Mouse (Mus musculus) embryonic fibroblast, embryonic 13.5 days (primary cell): ENCODE measurements at regions not wholly inside any gene's neighbourhood (a gene's known extent, or its start where the extent isn't known, plus 50 kb on each side); places are given as distances from the start of the nearest gene placed in this dataset.

Experiments used
- CTCF ChIP-seq: IDR thresholded peaks from 2 replicates; pipeline ENCODE4 v1.5.1; 2011; ENCODE audit warnings: mild to moderate bottlenecking, control low read depth, low read length, moderate library complexity, borderline replicate concordance; ENCODE audit not compliant: insufficient read depth
- POLR2A ChIP-seq: IDR thresholded peaks from 2 replicates; pipeline ENCODE4 v1.6.1; 2011; ENCODE audit warnings: low read depth, mild to moderate bottlenecking, control low read depth, low read length, moderate library complexity

GRCm38 (mm10) chr10:41000965-41001364 is 71.1 kb downstream of the Gpr6 start:
- TF ChIP-seq CTCF: no peak
- no peak for TF ChIP-seq POLR2A
